Mouse (Mus musculus): ENCODE measurements around the gene 1700024G13Rik.
"Not testable (repeated sequence)": the region's sequence is repeated elsewhere in the genome, so short reads cannot be mapped to it uniquely, and the experiment has no call there.

The 1700024G13Rik gene

DNA sequence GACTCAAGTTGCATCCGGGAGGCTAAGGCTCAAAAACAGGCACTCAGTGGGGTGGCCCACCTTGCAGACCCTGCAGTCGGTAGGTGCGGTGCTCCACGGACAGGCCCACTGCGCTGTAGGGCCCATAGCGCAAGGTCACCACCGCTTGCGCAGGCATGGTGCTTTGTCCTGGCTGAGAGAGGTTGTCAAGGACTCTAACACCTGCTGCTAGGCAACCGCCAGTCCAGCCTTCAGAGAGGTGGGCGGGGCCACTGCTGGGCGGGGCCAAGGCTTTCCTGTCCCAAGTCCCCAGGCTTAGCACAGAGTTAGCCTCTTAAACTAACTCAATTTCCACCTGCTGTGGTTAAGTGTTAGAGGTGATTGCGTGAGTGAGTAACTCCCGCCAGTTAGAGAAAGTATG is at the start of gene 1700024G13Rik:
Gene 1700024G13Rik, minus strand, starts transcription at position 196 of the 400 bp plus-strand sequence.
- peak; percentile 67 for DNase-seq (ENCODE audit: low spot score)

DNA sequence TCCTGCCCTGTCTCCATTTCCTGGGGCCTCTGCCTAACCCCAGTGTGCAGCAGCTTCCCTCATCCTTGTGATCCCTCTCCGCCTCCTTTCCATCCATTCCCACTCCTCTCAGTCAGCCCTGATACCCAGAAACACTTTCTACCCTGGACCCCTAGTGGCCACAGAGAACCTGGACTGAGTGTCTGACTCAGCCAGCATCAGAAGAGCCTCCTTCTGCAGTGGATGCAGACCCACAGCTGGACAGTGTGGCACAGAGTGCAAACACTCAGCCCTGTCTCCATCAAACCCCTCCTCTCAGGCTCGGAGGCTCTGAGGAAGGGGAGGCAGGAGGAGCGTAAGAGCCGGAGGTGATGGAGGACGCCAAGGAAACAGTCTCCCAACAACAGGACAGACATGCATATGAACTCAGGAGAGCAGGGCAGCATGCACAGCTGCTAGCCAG is 49.2 kb upstream of the 1700024G13Rik start:
- no peak for DNase-seq (ENCODE audit: low spot score)

DNA sequence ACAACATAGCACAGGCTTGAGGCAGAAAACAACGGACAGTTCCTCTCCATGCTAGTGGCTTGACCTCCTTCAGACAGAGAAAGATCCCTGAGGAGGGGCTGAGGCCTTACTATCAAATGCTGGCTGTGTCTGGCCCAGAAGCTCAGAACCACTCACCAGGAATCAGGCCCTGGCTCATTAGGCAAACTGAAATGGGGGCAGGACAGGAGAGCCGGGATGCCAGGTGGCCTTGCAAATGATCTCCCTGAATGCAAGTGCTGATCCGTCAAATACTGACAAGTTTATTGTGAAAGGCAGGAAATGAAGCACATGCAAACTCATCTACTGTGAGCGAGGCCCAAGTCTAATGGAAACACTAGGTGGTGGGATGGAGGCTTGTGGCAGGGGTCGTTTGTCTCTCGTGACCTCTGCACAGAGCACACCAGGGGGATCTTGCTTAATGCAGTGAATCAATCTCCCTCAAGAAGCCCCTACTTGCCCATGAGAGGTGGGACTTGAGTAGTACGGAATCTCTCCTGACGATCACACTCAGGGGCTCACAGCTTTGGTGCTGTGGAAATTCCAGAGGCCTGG is 40.9 kb upstream of the 1700024G13Rik start:
- DNase-seq (ENCODE audit: low spot score), result no peak

DNA sequence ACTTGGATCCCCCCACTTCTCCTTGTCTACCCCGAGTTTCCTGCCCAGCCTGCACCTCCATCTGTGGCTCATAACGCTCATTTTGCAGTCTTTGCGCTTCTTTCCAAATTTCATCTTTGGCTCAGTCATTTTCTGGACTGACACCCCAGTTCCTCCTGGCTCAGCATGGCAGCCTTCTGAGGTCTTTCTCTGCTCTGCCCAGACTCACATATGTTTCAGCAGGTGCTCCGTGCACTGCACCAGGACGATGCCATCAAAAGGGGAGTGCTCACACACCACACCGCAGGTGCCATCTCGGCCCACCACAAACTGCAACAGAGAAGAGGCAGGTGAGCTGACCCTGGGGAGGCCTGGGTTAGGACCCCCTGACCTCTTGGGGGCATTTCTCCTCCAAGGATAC is 35.8 kb upstream of the 1700024G13Rik start:
- no peak for DNase-seq (ENCODE audit: low spot score)

DNA sequence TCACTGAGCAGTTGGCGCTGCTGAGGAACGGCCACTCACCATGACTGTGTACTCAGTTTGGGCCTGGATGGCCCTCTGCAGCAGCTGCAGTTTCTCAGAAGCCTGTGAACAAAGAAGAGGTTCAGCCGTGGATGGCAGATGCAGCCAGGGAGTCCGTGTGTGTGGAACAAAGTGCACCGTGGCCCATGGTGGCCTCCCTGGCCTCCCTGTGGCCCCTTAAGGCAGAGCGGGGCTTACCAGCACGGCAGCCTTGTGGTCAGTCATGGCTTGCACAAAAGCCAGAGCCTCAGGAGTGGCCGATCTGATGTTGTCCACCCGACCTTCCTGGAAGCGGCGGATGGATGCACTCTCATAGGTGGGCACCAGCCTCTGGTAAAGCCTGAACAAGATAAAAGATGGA is 30.6 kb upstream of the 1700024G13Rik start:
- no peak for DNase-seq (ENCODE audit: low spot score)

DNA sequence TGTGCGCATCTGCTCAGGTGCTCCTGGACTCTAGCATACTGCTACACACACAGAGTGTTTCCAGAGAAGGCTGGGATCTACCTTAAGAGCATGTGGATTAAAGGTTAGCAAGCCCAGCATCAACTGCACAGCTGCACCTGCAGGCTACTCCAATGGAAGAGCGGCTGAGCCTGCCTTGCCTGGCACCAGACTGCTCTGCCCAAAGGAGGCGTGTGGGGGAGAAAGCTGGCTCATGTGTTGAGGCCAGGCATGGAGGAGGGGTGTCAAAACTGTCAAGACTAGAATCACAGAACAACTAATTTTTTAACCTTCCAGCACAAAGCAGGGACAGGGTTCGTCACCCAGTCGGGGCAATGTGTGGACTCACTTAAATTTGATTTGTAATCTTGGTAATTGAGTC is 23.9 kb upstream of the 1700024G13Rik start:
- DNase-seq (ENCODE audit: low spot score), result no peak

DNA sequence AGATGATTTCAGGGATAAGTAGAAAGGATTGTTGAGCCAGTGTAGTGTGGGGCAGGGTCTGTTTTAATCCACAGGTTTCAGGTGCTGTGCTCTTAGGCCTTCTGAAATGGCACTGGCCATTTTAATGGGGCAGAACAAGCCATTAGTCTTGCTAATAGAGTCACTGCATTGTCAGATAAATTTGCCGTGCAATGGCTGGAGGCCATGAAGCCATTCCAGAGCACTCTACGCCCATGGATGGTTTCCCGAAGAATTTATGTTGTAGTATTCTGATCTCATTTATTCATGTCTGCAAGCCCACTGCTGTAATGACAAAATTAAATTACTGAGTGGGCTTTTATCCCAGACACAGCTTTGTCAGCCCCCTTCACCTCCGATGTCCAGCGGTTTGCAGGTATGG is 21.9 kb upstream of the 1700024G13Rik start:
- no peak for DNase-seq (ENCODE audit: low spot score)

DNA sequence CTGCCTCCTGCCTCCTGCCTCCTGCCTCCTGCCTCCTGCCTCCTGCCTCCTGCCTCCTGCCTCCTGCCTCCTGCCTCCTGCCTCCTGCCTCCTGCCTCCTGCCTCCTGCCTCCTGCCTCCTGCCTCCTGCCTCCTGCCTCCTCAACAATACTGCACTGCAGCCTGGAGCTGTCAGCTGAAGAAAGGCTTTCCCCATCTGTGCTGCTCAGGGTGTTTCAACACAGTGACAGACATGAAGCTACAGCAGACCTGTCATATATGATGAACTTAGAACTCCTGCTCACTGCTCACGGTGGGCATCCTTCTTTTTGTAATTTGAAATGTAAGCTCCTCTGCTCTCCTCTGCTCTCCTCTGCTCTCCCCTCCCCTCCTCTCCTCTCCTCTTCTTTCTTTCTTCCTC is 17.2 kb upstream of the 1700024G13Rik start:
- not testable (repeated sequence) for DNase-seq (ENCODE audit: low spot score)

DNA sequence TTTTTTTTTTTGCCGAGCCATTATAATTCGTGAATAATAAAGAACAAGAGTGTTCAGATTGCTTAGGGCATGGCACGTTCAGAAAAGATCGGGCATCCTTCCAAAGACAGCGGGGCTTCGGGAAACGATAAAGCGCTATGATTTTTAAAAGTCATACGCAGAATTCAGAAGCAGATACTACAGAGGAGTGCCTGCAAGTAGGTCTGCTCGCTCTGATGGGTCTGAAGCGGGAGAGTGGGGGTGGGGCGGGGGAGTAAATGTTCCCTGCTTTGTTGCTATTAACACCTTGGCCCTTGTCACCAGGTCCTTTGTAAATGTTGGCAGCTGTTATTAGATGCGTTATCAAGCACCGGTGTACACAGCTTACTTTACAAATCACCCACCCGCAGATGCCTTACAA is 6.6 kb downstream of the 1700024G13Rik start:
- no peak for DNase-seq (ENCODE audit: low spot score)

DNA sequence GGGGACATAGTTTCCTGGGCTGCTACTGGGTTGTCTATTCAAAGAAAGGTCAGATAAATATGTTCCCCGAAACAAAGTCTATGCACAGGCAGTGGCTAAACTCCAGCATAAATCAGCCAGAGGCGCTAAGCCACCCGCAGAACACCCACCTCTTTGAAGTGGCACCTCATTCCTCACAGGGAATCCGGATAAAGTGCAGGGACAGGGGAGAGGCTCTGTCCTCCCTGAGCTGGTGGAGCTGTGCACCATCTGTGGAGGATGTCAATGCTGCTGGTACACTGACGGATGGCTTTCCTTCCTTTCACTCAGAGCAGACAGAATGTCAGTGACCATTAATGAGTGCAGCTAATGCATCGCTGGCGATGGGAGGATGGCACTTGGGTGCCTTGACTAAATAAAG is 7.1 kb downstream of the 1700024G13Rik start:
- no peak for DNase-seq (ENCODE audit: low spot score)

DNA sequence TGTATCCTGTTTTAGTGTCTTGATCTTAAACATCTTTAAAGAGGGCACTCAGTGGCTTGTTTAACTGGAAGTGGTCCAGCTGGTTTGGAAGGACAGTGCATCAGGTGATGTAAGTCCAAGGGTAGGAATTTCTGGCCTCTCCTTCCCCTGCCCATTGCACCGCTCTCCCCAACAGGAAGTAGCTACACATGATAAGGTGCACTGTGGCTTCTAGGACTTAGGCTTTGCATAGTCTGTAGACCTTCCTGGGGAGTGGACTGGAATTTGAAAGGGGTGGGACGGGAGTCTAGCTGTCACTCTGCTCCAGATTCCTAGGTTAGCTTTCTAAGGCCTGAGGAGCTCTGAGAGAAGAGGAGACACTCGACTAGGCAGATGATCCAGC is 8.1 kb downstream of the 1700024G13Rik start:
- no peak for DNase-seq (ENCODE audit: low spot score)

DNA sequence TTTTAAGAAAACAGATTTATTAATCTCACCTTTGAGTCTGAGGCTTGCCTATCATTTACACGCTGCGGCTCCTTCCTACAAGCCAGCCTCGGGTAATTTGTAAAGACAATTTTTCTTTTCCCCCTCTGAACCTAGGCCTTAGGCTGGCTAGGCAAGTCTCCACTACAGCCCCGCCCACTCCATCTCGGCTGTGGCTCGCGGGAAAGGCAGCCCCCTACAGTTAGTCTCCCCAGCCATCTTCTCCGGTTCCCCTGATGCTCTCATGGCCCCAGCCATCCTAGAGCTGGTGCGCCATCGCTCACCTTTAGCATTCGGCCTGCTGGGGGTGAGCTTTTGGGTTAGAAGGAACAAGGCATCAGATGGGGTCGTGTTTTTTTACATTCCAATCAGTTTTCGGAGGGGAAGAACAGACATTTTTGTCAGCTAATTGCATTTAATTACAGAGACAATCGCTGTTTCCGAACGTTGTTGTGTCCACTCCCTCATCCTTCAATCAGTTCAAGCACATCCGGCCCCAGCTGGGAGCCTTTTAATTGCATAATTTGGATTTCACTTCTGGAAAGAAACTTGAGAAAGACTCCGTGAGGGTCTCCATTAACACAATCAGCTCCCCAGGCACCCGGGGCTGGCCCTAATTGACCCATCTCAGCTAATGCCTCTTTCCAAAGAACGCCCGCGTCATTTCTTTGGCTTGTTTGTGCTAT is 8.6 kb downstream of the 1700024G13Rik start:
- DNase-seq (ENCODE audit: low spot score), result no peak

DNA sequence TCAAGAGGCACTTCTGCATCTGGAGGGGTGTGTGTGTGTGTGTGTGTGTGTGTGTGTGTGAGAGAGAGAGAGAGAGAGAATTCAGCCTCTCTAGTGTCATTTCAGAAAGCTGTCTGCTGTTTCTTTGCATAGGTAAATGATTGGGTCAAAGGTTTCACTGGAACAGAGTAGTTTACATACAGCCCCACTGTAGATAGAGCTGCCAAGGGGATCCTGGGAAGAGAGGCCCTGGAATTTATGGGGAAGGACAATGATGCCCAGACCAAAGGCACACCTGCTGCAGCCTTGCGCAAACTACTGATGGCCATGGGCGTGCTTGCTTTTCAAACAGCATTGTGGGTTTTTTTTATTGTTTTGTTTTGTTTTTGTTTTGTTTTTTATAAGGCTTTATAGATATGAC is 15.7 kb downstream of the 1700024G13Rik start:
- no peak for DNase-seq (ENCODE audit: low spot score)

DNA sequence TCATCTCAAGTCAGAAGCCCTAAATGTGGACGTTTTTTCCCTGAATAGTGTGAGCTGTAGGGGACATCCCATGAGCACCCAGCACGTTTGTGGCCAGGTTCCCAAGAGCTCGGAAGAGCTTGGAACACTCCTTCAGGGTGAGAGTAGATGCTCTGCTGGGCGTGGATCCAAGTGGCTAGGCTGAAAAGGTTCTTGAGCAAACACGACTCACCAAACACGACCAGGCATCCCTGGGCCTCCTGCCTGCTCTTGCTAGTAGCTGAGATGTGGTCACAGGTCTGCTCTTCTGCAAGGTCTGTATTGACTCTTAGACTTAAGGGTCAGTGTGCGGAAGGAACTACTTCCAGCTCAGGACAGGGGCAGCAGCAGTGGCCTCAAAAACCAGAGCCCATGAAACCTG is 18.4 kb downstream of the 1700024G13Rik start:
- no peak for DNase-seq (ENCODE audit: low spot score)

DNA sequence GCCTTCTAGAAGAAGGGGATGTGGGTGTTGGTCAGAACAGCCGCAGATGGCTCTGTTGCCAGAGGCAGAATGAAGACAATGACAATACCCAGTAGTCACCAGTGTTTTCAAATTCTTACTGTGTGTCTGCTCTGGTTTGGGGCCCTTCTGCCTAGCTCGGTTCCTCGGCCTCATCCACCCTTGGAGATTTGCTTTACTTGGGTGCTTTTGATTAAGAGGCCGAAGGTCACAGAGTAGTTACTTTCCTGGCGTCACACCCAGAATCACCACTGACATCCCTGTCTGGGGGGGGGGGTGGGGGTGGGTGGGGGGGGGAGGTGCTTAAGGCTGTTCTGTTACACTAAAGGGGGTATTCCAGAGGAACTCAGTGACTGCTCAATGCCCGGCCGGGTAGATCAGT is 23.8 kb downstream of the 1700024G13Rik start:
- no peak for DNase-seq (ENCODE audit: low spot score)

DNA sequence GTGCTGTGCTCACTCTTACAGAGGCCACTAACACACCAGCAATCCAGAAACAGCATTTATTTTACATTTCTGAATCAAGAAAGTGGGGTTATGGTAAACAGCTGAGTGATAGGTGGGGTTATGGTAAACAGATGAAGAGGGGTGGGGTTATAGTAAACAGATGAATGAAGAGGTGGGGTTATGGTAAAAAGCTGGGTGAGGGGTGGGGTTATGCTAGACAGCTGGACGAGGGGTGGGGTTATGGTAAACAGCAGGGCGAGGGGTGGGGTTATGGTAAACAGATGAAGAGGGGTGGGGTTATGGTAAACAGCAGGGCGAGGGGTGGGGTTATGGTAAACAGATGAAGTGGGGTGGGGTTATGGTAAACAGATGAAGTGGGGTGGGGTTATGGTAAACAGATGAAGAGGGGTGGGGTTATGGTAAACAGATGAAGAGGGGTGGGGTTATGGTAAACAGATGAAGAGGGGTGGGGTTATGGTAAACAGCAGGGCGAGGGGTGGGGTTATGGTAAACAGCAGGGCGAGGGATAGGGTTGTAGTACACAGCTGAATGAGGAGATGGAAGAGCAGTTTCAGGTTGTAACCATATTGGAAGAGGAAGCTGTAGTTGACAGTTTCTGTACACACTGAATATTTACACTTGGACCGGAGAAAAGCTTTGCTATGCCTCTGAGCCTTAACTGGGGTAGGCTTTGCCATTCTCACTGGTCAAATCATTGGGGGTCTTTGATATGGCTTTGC is 36.8 kb downstream of the 1700024G13Rik start:
- not testable (repeated sequence) for DNase-seq (ENCODE audit: low spot score)

DNA sequence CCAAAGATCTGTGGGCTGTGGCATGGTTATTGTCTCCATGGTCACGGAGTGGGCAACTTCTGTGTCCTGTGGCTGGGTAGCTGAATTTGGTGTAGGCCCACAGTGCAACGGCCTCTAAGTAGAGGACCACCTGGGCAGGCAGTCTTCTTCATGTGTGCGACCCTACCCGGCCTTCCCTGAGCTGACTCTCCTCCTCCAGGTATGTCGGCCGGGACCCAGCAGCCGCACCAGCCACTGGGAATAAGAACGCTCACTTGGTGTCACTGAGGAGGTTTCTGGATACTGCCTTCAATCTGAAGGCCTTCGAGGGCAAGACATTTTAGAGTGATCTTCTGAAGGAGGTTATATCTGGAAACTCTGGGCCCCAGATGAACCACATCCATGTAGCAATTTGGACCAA is 40.9 kb downstream of the 1700024G13Rik start:
- DNase-seq (ENCODE audit: low spot score), result no peak

DNA sequence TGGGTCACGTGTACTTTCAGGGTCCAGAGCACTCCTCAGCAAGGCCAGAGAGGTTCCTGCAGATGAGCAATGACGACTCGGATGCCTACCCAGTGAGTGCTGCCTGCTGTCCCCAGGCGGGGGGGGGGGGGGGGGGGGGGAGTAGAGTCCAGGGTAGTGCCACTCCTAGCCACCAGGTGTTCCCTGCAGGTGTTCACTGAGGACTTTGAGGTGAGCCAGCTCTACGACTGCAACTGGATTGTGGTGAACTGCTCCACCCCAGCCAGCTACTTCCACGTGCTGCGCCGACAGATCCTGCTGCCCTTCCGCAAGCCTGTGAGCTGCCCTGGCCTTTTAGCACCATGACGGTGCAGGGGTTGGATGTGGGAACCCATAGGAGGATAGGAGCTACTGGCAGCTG is 43.5 kb downstream of the 1700024G13Rik start:
- no peak for DNase-seq (ENCODE audit: low spot score)

DNA sequence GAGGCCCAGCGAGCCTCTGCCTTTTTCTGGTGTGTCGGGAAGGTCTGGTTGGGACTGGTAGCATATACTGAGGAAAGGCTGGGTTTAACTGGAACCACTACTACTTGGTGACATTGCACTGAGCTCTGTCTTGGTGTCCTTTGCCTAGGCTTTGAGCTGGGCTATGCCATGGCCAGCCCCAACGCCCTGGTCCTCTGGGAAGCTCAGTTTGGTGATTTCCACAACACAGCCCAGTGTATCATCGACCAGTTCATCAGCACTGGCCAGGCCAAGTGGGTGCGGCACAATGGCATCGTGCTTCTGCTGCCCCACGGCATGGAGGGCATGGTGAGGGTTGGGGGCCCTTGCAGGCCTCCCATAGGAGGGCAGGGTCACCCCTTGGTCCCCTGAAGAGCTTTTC is 44.0 kb downstream of the 1700024G13Rik start:
- no peak for DNase-seq (ENCODE audit: low spot score)

DNA sequence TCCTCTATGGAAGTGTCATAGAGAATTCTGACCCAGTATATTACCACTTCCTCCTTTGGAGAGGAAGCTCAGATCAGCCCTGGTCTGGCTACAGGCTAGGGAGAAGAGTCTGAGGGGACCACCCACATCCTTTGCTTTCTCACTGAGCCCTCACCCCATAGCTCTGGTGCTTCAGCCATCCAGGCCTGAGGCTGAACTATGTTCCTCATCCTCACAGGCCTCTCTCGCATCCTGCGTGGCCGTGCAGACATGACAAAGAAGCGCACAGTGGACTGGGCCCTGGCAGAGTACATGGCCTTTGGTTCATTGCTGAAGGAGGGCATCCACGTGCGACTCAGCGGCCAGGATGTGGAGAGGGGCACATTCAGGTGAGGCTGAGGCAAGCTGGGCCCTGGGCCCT is 46.4 kb downstream of the 1700024G13Rik start:
- no peak for DNase-seq (ENCODE audit: low spot score)

DNA sequence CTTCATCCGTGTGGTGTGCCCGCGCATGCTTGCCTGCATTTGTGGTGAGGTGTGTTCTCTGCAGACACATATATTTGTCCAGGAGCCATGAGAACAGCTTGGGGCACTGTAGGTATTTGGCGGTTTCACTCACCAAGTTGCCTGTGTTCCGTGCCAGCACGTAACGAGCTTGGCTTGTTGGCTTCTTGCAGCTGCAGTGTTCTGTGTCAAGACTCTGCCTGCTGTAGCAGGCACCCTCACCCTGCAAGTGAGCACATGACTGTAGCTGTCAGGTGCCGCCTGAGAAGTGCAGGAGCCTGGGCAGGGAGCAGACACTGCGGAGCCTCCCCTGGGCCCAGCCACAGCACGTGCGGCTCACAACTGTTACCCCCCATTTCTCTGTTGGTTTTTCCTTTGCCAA is 51.6 kb downstream of the 1700024G13Rik start:
- DNase-seq (ENCODE audit: low spot score), result no peak

DNA sequence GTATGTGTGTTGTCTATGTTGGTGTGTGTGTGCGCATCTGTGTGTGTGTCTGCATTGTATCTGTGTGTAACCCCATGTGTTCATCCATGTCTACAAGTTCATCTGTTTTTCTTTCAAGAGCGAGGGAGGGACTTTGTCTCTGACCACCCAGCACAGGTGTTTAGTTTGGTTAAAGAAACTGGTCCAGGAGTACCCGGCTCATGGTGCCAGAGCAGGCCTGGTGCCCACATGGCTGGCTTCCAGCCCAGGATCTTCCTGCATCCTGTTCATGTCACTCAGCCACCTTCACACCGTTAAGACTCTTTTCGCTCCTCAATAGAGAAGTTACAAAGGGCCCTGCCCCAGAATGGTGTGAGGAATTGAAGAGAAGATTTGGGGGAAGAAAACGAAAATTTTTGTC is 52.2 kb downstream of the 1700024G13Rik start:
- DNase-seq (ENCODE audit: low spot score), result no peak
